Mouse (Mus musculus) left cerebral cortex, postnatal 36 days (tissue): ENCODE results near the gene Tspan31. TPM values are rescaled to one million over a fixed set of nuclear protein-coding genes. Genes with fewer than 3 reads are reported as not detected.
"Not testable (repeated sequence)": the region's sequence is repeated elsewhere in the genome, so short reads cannot be mapped to it uniquely, and the experiment has no call there.

Experiments used
- DNase-seq, 2 experiments: peaks; one replicate each; pipeline ENCODE4 v3.0.0; 2021 to 2022; ENCODE audit warnings: low spot score in 2 of 2, mixed read lengths in 1 of 2
- intact Hi-C: fragments of 180-260 bp; cut with DNase I; formaldehyde crosslinking; loops from one replicate; pipeline ENCODE4 v1.15.1; 2025
- total RNA-seq, 2 experiments: library from RNA; stranded (reverse); gene quantifications; 2 replicates each; pipeline ENCODE4 v1.2.3; 2021

Tspan31 gene
- total RNA-seq, 2 experiments from 2014 or later: 63.5 to 66.3 TPM

- intact Hi-C loops: no loop called here
- DNase-seq: no peak
These were observed 529 bp downstream of the Tspan31 start for GRCm38 (mm10) chr10:127069281-127070189.

GRCm38 (mm10) chr10:127068360-127069038 is 1.6 kb downstream of the Tspan31 start:
- intact Hi-C loops: no loop called here

GRCm38 (mm10) chr10:127066519-127067018 is 3.5 kb downstream of the Tspan31 start:
- no peak for DNase-seq
- intact Hi-C loops: no loop called here

More at GRCm38 (mm10) chr10:127068360-127069038, 1.6 kb downstream of the Tspan31 start:
- no peak for DNase-seq

- no peak for DNase-seq
- intact Hi-C loops: no loop called here
These were observed 4.1 kb downstream of the Tspan31 start for GRCm38 (mm10) chr10:127065981-127066380.

GRCm38 (mm10) chr10:127063913-127064870 is 5.9 kb downstream of the Tspan31 start:
- no peak for DNase-seq
- intact Hi-C loops: no loop called here

DNA sequence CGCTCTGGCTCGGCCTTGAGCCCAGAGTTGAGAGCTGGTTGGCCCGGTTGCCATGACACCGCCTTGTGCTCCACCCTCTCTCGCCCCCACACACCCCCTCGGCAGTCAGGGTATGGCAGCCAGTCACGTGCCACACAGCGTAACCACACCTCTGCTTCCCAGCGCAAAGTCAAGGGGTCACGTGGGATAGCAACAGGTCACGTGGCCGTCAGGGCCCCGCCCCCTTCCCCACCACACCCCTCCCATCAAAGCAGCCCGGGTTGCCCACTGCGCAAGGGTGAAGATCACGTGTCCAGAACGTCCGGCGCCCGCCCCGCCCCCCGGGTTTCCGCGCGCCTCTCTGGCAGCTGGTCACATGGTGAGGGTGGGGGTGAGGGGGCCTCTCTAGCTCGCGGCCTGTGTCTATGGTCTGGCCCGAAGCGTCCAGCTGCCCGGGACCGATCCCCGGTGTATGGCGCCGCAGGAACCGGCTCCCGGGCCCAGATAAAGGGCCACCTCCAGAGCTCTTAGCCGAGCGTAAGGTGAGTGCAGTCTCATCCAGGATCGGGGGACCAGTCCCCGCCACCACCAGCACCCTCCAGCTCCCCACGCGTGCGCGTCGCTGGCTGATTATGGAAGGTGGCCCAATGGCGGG is 6.7 kb downstream of the Tspan31 start, which contains the start of gene Cdk4:
Gene Cdk4 (plus strand): TSS at position 296 of the 634 bp plus-strand sequence.
- intact Hi-C loops: no loop called here
- peak; percentile 99 to 100 for DNase-seq

- DNase-seq: no peak
- intact Hi-C loops: no loop called here
These were observed 7.6 kb downstream of the Tspan31 start for GRCm38 (mm10) chr10:127062503-127062902.

DNA sequence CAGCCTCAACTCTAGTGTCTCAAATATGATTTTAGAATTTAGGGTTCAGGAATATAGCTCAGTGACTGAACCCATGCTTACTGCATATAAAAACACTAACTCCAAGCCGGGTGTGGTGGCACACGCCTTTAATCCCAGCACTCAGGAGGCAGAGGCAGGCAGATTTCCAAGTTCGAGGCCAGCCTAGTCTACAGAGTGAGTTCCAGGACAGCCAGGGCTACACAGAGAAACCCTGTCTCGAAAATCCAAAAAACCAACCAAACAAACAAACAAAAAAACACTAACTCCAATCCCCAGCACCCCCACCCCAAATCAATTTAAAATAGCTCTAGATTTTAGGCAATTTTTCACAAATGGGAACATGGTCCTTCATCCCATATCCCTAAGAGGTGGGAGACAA is 8.0 kb downstream of the Tspan31 start:
- DNase-seq, intact Hi-C loops: not testable (repeated sequence)

GRCm38 (mm10) chr10:127061513-127061912 is 8.6 kb downstream of the Tspan31 start:
- intact Hi-C loops: no loop called here
- no peak for DNase-seq

GRCm38 (mm10) chr10:127061085-127061484 is 9.0 kb downstream of the Tspan31 start:
- no peak for DNase-seq
- intact Hi-C loops: no loop called here

- intact Hi-C loops: no loop called here
- peak; percentile 70 to 84 for DNase-seq
These were observed 9.8 kb downstream of the Tspan31 start, which contains the start of gene March9 for GRCm38 (mm10) chr10:127059968-127060916. TSS of gene March9 (minus strand) at chr10:127060184.

- no peak for DNase-seq
- intact Hi-C loops: no loop called here
These were observed 10.7 kb downstream of the Tspan31 start for GRCm38 (mm10) chr10:127059174-127059967.

DNA sequence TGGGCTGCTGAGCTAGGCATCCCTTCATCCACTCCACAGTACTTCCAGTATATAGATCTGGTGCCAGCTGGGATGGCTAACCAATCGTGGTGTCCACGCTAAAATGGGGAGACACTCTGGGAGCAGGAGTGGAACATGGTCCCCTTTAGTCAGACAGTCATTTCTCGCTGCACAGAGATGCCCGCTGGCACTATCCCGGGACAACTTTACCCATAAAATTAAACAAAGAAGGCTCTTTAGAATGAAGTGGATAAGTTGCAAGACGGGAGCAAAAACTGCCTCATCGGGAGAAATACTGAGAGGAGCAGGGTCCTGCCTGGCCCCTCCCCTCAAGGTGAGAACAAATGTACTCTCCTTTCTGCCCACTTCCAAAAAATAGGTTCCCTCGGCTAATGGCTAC is 11.4 kb downstream of the Tspan31 start:
- intact Hi-C loops: no loop called here
- no peak for DNase-seq

GRCm38 (mm10) chr10:127058161-127058560 is 11.9 kb downstream of the Tspan31 start:
- DNase-seq: peak; percentile 65 to 66
- intact Hi-C loops: no loop called here

DNA sequence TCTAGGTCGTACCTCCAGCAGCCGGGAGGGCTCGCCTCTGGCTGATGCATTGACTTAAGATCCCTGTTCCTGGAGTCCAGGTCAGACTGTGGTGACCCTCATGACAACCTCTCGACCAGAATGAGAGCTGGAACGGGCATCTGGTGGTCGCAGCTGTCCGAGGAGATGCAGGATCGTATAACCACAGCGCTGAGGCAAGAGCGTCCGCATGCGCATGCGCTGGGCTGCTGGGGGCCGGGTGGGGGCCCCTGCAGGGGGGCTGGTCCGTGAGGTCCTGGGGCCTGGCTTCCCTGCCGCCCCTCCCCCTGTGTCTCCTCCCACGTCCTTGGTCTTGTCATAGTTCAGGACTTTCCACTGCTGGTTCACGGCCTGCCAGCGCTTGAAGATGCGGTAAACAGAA is 13.6 kb downstream of the Tspan31 start:
- DNase-seq: no peak
- intact Hi-C loops: no loop called here

- DNase-seq: no peak
- intact Hi-C loops: no loop called here
These were observed 14.7 kb downstream of the Tspan31 start for GRCm38 (mm10) chr10:127055406-127055805.

- DNase-seq: no peak
- intact Hi-C loops: no loop called here
These were observed 15.4 kb downstream of the Tspan31 start for GRCm38 (mm10) chr10:127054646-127055045.
